Comparison of ENCODE assay signal across 24 mouse cellular contexts in the genomic region with DNA sequence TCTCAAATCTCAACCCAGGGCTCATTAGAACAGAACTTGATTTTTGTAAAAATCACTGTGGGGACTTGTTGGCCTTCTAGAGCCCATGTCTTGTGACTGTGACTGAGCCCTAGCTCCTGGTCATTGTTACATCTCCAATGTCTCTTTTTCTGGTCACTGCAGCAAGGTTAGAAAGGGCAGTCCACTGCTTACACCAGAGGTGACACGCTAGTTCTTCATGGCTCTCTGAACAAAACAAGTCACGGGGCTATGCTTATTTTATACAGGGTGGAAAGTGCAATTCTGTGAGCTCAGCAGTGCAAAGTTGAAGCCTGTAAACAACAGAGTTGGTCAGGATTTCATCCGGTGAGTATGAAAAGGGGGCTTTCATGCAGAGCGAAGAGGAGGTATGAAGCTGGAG. TPM values are rescaled to one million over a fixed set of nuclear protein-coding genes. Genes with fewer than 3 reads are reported as not detected.
"Had no signal": no experiment of that assay in that cellular context is flagged by ENCODE, and none has a peak within 500 bp of the region (broad histone marks: within the 10 kb centered on the region; RNA-seq: fewer than 3 reads in every experiment).

No protein-coding gene starts in this region.

- DNase-seq: gastrocnemius, adult 2 months; gastrocnemius, postnatal 10 days; gastrocnemius, postnatal 25 days; heart, postnatal 14 days; heart, postnatal 4 days; kidney, adult 9 months; kidney, postnatal 10 days; kidney, postnatal 4 days; liver; liver, embryonic 13.5 days; liver, postnatal 0 days had no signal

- H3K27me3 ChIP-seq: heart, embryonic 13.5 days; heart, embryonic 15.5 days; hindbrain, embryonic 12.5 days; intestine, embryonic 15.5 days; limb, embryonic 12.5 days had no signal

- H3K9me3 ChIP-seq: heart, embryonic 13.5 days; heart, embryonic 15.5 days; hindbrain, embryonic 10.5 days; hindbrain, embryonic 12.5 days; intestine, embryonic 15.5 days; limb, embryonic 10.5 days; limb, embryonic 12.5 days; liver, embryonic 13.5 days; liver, embryonic 15.5 days had no signal

- H3K36me3 ChIP-seq: heart, embryonic 13.5 days; heart, embryonic 15.5 days; hindbrain, embryonic 10.5 days; hindbrain, embryonic 12.5 days; intestine, embryonic 15.5 days; limb, embryonic 10.5 days; limb, embryonic 12.5 days; liver, embryonic 13.5 days; liver, embryonic 15.5 days had no signal

- H3K4me1 ChIP-seq: intestine, embryonic 15.5 days; liver, embryonic 13.5 days; liver, embryonic 15.5 days had no signal

- H3K4me3 ChIP-seq: gastrocnemius, adult 2 months; heart, embryonic 13.5 days; heart, embryonic 15.5 days; hindbrain, embryonic 10.5 days; hindbrain, embryonic 12.5 days; intestine, embryonic 15.5 days; layer of hippocampus, adult 2 months; left cerebral cortex, adult 2 months; limb, embryonic 10.5 days; limb, embryonic 12.5 days; liver, embryonic 13.5 days; liver, embryonic 15.5 days had no signal

- H3K27ac ChIP-seq: gastrocnemius, adult 2 months; heart, embryonic 13.5 days; heart, embryonic 15.5 days; hindbrain, embryonic 10.5 days; hindbrain, embryonic 12.5 days; hindbrain, embryonic 14.5 days; intestine, embryonic 15.5 days; layer of hippocampus, adult 2 months; left cerebral cortex, adult 2 months; limb, embryonic 10.5 days; limb, embryonic 12.5 days; liver, embryonic 13.5 days; liver, embryonic 15.5 days had no signal

RNA-seq across cellular contexts. Expression of a gene that starts 7.7 kb away (rescaled TPM):
- total RNA-seq: granulocyte monocyte progenitor cell, adult 5-6 weeks had no signal
- polyA plus RNA-seq: inflammation-experienced regulatory T-cells, adult 6 months had no signal
